Mouse (Mus musculus) heart, embryonic 16.5 days (tissue): ENCODE measurements around the gene Ap3m1. TPM values are rescaled to one million over a fixed set of nuclear protein-coding genes. Genes with fewer than 3 reads are reported as not detected.

Experiments used
- ATAC-seq: fragments of 200-750 bp; cut with Nextera tagmentation; replicated peaks from 2 replicates; pipeline ENCODE4 v1.8.0; 2017; ENCODE audit warnings: moderate number of reproducible peaks; ENCODE audit not compliant: insufficient read depth, low FRiP score; ENCODE audit errors: extremely low read depth
- H3K27ac ChIP-seq: fragments of 300-500 bp; sonication (generic); 2 replicates; pipeline ENCODE4 v1.5.1; 2014; ENCODE audit warnings: mild to moderate bottlenecking, low read length, control low read depth, moderate library complexity
- H3K27me3 ChIP-seq: fragments of 300-500 bp; sonication (generic); 2 replicates; pipeline ENCODE4 v1.6.1; 2014; ENCODE audit warnings: low read length, mixed read lengths; ENCODE audit not compliant: control insufficient read depth, insufficient read depth
- H3K36me3 ChIP-seq: fragments of 300-500 bp; sonication (generic); 2 replicates; pipeline ENCODE4 v1.6.1; 2014; ENCODE audit not compliant: control insufficient read depth, insufficient read depth
- H3K4me1 ChIP-seq: fragments of 300-500 bp; sonication (generic); 2 replicates; pipeline ENCODE4 v1.6.1; 2014; ENCODE audit warnings: low read length, mixed read lengths; ENCODE audit not compliant: control insufficient read depth, insufficient read depth
- H3K4me2 ChIP-seq: fragments of 300-500 bp; sonication (generic); 2 replicates; pipeline ENCODE4 v1.6.1; 2014; ENCODE audit warnings: low read depth, mild to moderate bottlenecking, control low read depth, low read length
- H3K4me3 ChIP-seq: fragments of 300-500 bp; sonication (generic); 2 replicates; pipeline ENCODE4 v1.5.1; 2014; ENCODE audit warnings: mild to moderate bottlenecking, control low read depth, low read length
- H3K9ac ChIP-seq: fragments of 300-500 bp; sonication (generic); 2 replicates; pipeline ENCODE4 v1.6.1; 2014; ENCODE audit warnings: low read length, control low read depth
- H3K9me3 ChIP-seq: fragments of 300-500 bp; sonication (generic); replicated peaks from 2 replicates; pipeline ENCODE4 v1.6.1; 2016; ENCODE audit warnings: low read length; ENCODE audit not compliant: control insufficient read depth
- WGBS: fragments of 180-500 bp; shearing (Covaris S2); extraction: QIAGEN DNeasy Blood & Tissue Kit; methylation state at CpG from one replicate; pipeline ENCODE4 v1.1.7; 2014; 5-methylcytosine and 5-hydroxymethylcytosine counted together
- polyA plus RNA-seq: library from polyadenylated mRNA; unstranded; fragments of >200 nt; fragmentation: Nextera tagmentation; extraction: Ambion mirVana; gene quantifications from 2 replicates; pipeline ENCODE4 v1.2.1, GENCODE M21; 2015

Ap3m1 gene
- polyA plus RNA-seq, 1 experiment from 2014 or later = 54.4 TPM

GRCm38 (mm10) chr14:21088731-21089130 is 36.4 kb upstream of the Ap3m1 start:
- WGBS = 57% methylated on average over 3 of the region's 3 CpGs
- Histone ChIP-seq H3K27ac (no peak overlapping the region), H3K4me2 (no peak overlapping the region), H3K4me3 (no peak overlapping the region), H3K9me3 (no peaks in the 10 kb centered on the region), H3K9ac (0 out of 2 replicates have a peak overlapping the region, but pooled peaks have one; percentile 3), H3K4me1 (peaks cover 34% of the 10 kb centered on the region), H3K36me3 (peaks cover 6% of the 10 kb centered on the region; the same call in 1 of the 2 replicates), H3K27me3 (no peaks in the 10 kb centered on the region)
- ATAC-seq = no peak

- no peak overlapping the region for H3K4me3 ChIP-seq
- H3K9ac ChIP-seq = no peak overlapping the region; the same call in 1 of the 2 replicates
- WGBS = 36% methylated on average over 4 of the region's 4 CpGs
- no peaks in the 10 kb centered on the region for H3K27me3 ChIP-seq
- H3K4me2 ChIP-seq = peak overlapping the region; percentile 44
- H3K9me3 ChIP-seq = no peaks in the 10 kb centered on the region
- peaks cover 2% of the 10 kb centered on the region; the same call in 1 of the 2 replicates for H3K36me3 ChIP-seq
- H3K27ac ChIP-seq = peak overlapping the region; percentile 90
- no peak for ATAC-seq
- peaks cover 40% of the 10 kb centered on the region for H3K4me1 ChIP-seq
Observed at GRCm38 (mm10) chr14:21087390-21088060, 35.2 kb upstream of the Ap3m1 start.

DNA sequence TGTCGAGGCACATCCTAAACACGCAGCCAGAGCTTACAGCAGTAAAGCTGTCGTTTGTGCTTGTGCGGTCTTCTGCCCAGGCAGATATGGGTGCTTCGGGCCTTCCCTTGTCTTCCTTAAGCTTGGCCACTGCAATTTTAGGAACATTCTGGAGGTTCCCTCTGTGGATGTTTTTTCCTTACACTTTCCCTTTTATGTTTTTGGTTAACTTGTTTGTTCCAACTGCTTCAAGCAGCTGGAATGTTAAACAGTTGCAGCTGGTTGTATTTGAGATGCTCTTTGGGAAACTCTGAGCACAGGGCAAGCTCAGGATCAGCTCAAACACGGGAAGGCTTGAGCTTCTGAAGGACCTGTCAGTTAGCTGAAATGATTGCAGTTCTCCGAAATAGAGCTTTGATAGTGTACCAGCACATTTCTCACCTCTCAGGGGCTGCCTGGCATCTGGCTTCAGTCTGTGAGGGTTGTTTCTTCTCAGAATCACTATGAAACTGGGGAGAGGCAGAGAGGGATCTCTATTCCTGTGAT is 34.6 kb upstream of the Ap3m1 start:
- Histone ChIP-seq H3K9ac (peak overlapping the region; percentile 47; the same call in 1 of the 2 replicates), H3K4me2 (peak overlapping the region; percentile 44), H3K4me3 (no peak overlapping the region; the same call in 1 of the 2 replicates), H3K27ac (peak overlapping the region; percentile 90), H3K36me3 (no peaks in the 10 kb centered on the region; the same call in 1 of the 2 replicates), H3K4me1 (peaks cover 44% of the 10 kb centered on the region), H3K9me3 (no peaks in the 10 kb centered on the region), H3K27me3 (no peaks in the 10 kb centered on the region)
- 19% methylated on average over 7 of the region's 7 CpGs for WGBS
- peak; percentile 56 for ATAC-seq

GRCm38 (mm10) chr14:21086106-21086505 is 33.8 kb upstream of the Ap3m1 start:
- 17% methylated on average over 2 of the region's 2 CpGs for WGBS
- Histone ChIP-seq H3K4me1 (peaks cover 45% of the 10 kb centered on the region), H3K4me2 (no peak overlapping the region), H3K27ac (peak overlapping the region; percentile 37; the same call in 1 of the 2 replicates), H3K36me3 (no peaks in the 10 kb centered on the region), H3K4me3 (no peak overlapping the region), H3K9me3 (no peaks in the 10 kb centered on the region), H3K27me3 (no peaks in the 10 kb centered on the region), H3K9ac (no peak overlapping the region; the same call in 1 of the 2 replicates)
- no peak for ATAC-seq

- no peaks in the 10 kb centered on the region for H3K9me3 ChIP-seq
- peaks cover 45% of the 10 kb centered on the region for H3K4me1 ChIP-seq
- H3K4me2 ChIP-seq = no peak overlapping the region
- 65% methylated on average over 5 of the region's 5 CpGs for WGBS
- no peak overlapping the region for H3K4me3 ChIP-seq
- ATAC-seq = no peak
- H3K9ac ChIP-seq = no peak overlapping the region
- no peaks in the 10 kb centered on the region for H3K36me3 ChIP-seq
- H3K27ac ChIP-seq = 0 out of 2 replicates have a peak overlapping the region, but pooled peaks have one; percentile 37
- H3K27me3 ChIP-seq = no peaks in the 10 kb centered on the region
Observed at GRCm38 (mm10) chr14:21085666-21086065, 33.4 kb upstream of the Ap3m1 start.

DNA sequence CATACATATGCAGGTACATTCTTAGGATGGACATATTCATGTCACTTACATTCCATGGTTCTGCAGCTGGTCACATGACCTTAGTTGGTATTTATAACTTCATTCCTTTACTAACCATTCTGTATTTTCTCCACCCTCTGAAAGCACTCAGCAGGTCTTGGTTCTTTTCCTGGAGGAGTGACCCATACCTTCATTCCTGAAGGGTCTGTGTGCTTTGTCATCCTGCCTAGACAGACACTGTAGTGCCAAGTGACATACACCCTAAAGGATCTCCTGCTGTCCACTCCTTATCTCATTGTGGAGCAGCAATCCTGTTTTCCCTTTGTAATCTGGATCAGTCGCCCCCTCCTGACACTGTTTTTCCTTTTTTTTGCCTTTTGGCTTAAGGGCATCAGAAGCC is 30.5 kb upstream of the Ap3m1 start:
- H3K9ac ChIP-seq = no peak overlapping the region
- no peaks in the 10 kb centered on the region for H3K9me3 ChIP-seq
- no peaks in the 10 kb centered on the region for H3K36me3 ChIP-seq
- peaks cover 40% of the 10 kb centered on the region for H3K4me1 ChIP-seq
- 0 out of 2 replicates have a peak overlapping the region, but pooled peaks have one; percentile 1 for H3K27ac ChIP-seq
- 31% methylated on average over 1 of the region's 1 CpGs for WGBS
- H3K4me3 ChIP-seq = no peak overlapping the region
- ATAC-seq = no peak
- H3K4me2 ChIP-seq = no peak overlapping the region
- no peaks in the 10 kb centered on the region for H3K27me3 ChIP-seq

GRCm38 (mm10) chr14:21078511-21078910 is 26.2 kb upstream of the Ap3m1 start:
- H3K4me2 ChIP-seq = peak overlapping the region; percentile 73; the same call in 1 of the 2 replicates
- H3K36me3 ChIP-seq = no peaks in the 10 kb centered on the region
- no peak overlapping the region for H3K9ac ChIP-seq
- H3K4me3 ChIP-seq = no peak overlapping the region
- no peaks in the 10 kb centered on the region for H3K27me3 ChIP-seq
- H3K27ac ChIP-seq = peak overlapping the region; percentile 71; the same call in 1 of the 2 replicates
- no peaks in the 10 kb centered on the region for H3K9me3 ChIP-seq
- ATAC-seq = no peak
- H3K4me1 ChIP-seq = peaks cover 43% of the 10 kb centered on the region

GRCm38 (mm10) chr14:21077939-21078338 is 25.6 kb upstream of the Ap3m1 start:
- 28% methylated on average over 4 of the region's 4 CpGs for WGBS
- Histone ChIP-seq H3K4me3 (no peak overlapping the region; the same call in 1 of the 2 replicates), H3K4me1 (peaks cover 41% of the 10 kb centered on the region), H3K27me3 (no peaks in the 10 kb centered on the region), H3K27ac (peak overlapping the region; percentile 74), H3K9me3 (no peaks in the 10 kb centered on the region), H3K36me3 (no peaks in the 10 kb centered on the region), H3K9ac (peak overlapping the region; percentile 15; the same call in 1 of the 2 replicates), H3K4me2 (peak overlapping the region; percentile 73)
- no peak for ATAC-seq

DNA sequence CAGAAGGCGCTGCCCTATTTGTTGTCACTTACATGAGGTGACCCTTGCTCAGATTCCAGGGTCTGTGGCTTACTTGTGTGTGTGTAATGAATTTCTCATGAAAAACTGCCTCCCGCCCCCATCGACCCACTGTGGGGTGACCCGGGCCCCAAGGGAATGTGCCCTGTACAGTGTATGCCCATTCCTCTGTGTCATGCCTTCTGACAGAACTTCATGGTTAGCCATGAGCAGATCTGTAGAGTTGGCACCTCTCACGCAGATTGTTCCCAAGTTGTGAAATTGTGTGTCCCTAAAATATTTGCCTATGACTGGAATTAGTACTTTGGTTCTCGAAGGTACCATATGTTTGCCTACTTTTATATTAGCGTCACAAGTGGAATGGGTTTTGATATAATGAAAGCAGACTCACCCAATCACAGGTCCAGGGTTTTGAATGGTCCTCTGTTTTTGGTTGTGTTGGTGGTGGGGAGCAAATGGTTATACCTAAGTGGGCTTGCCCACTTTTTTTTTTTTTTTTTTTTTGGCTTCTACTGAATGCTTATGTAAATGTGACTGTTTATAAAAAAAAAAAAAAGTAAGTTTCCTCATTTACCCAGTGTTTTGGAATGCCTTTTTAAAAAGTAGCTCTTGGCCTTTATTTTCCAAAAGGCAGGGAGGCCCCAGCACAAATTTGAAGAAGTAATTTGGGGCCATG is 24.3 kb upstream of the Ap3m1 start:
- H3K4me1 ChIP-seq = peaks cover 33% of the 10 kb centered on the region
- H3K4me2 ChIP-seq = peak overlapping the region; percentile 73
- WGBS = 30% methylated on average over 7 of the region's 7 CpGs
- no peaks in the 10 kb centered on the region for H3K9me3 ChIP-seq
- peak overlapping the region; percentile 81 for H3K4me3 ChIP-seq
- no peak for ATAC-seq
- no peaks in the 10 kb centered on the region for H3K36me3 ChIP-seq
- H3K27ac ChIP-seq = peak overlapping the region; percentile 95
- peak overlapping the region; percentile 87 for H3K9ac ChIP-seq
- H3K27me3 ChIP-seq = no peaks in the 10 kb centered on the region
